Mouse (Mus musculus) embryonic facial prominence, embryonic 12.5 days (tissue): ENCODE measurements around the gene Ddn. TPM values are rescaled to one million over a fixed set of nuclear protein-coding genes. Genes with fewer than 3 reads are reported as not detected.
A peak's percentile ranks its signal among the peaks of the same experiment; 100 is the strongest.

Source experiments
- ATAC-seq: fragments of 200-750 bp; cut with Nextera tagmentation; 2 replicates; pipeline ENCODE4 v1.8.0; 2017; ENCODE audit not compliant: insufficient number of reproducible peaks, insufficient read depth, low FRiP score, low TSS enrichment
- H3K27ac ChIP-seq: fragments of 300-500 bp; sonication (generic); 2 replicates; pipeline ENCODE4 v1.5.1; 2016; ENCODE audit warnings: mild to moderate bottlenecking
- H3K27me3 ChIP-seq: fragments of 300-500 bp; sonication (generic); 2 replicates; pipeline ENCODE4 v1.6.1; 2016; ENCODE audit warnings: mild to moderate bottlenecking, moderate library complexity
- H3K36me3 ChIP-seq: fragments of 300-500 bp; sonication (generic); 2 replicates; pipeline ENCODE4 v1.6.1; 2016; ENCODE audit warnings: mild to moderate bottlenecking
- H3K4me1 ChIP-seq: fragments of 300-500 bp; sonication (generic); 2 replicates; pipeline ENCODE4 v1.6.1; 2016
- H3K4me2 ChIP-seq: fragments of 300-500 bp; sonication (generic); replicated peaks from 2 replicates; pipeline ENCODE4 v1.6.1; 2016; ENCODE audit warnings: mild to moderate bottlenecking, moderate library complexity
- H3K4me3 ChIP-seq: fragments of 300-500 bp; sonication (generic); 2 replicates; pipeline ENCODE4 v1.5.1; 2016; ENCODE audit warnings: mild to moderate bottlenecking
- H3K9ac ChIP-seq: fragments of 300-500 bp; sonication (generic); 2 replicates; pipeline ENCODE4 v1.6.1; 2016; ENCODE audit warnings: mild to moderate bottlenecking, moderate library complexity
- H3K9me3 ChIP-seq: fragments of 300-500 bp; sonication (generic); 2 replicates; pipeline ENCODE4 v1.6.1; 2016; ENCODE audit warnings: mild to moderate bottlenecking, moderate library complexity
- WGBS: fragments of 180-500 bp; shearing (Covaris S2); methylation state at CpG from one replicate; pipeline ENCODE4 v1.1.7; 2016; 5-methylcytosine and 5-hydroxymethylcytosine counted together
- polyA plus RNA-seq: library from polyadenylated mRNA; unstranded; fragments of >200 nt; fragmentation: Nextera tagmentation; extraction: Ambion mirVana; gene quantifications from 2 replicates; pipeline ENCODE4 v1.2.1, GENCODE M21; 2016

Gene Ddn
- polyA plus RNA-seq, 1 experiment from 2014 or later: 0.04 TPM

DNA sequence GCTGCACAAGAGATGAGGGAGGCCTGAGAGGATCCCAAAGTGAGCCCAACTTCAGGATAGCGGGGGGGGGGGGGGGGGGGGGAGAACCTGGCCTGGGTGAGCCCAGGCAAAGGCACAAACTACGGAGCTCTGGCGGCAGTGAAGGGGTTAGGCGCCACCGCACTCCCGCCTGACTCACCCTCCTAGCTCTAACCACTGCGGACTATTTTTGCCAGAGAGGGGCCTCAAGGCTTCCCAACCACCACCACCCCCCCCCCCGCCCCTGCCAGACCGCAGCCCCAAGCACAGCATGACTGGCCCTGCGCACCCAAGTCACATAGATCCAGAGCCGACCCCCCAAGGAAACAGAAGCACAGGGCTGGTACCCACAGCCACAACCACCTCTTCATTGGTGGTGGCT is 30.5 kb downstream of the Ddn start:
- ATAC-seq: no peak
- Histone ChIP-seq H3K27me3 (peaks cover 89% of the 10 kb centered on the region), H3K4me2 (no peak overlapping the region), H3K27ac (no peak overlapping the region), H3K4me1 (peaks cover 28% of the 10 kb centered on the region), H3K9ac (no peak overlapping the region), H3K36me3 (no peaks in the 10 kb centered on the region), H3K4me3 (no peak overlapping the region), H3K9me3 (no peaks in the 10 kb centered on the region)
- 0% methylated on average over 8 of the region's 11 CpGs for WGBS

DNA sequence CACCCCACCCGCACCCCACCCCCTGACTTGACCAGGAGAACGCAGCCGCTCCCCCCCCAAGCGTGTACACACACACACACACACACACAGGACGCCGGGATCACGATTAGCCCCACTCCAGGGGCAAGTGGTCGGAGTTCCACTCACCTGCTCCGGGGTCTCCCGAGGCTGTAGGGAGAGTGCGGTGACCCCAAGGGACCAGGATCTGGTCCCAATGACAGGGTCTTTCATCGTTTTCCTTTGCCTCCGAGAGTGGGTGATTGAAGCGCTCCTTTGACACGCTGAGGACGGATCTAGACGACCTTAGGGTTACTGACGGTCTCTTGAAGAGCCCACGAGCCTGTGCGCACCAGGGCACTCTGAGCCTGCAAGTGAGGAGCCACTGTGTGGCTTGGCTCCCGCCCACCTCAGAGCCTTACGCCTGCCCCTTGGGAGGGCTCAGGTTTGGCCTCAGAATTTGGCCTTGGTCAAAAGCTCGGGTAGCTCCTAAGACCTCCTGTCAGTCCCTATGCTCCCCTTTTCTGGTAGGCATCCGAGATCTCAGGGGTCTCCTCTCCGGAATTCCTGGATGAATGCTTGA is 31.0 kb downstream of the Ddn start:
- no peaks in the 10 kb centered on the region for H3K9me3 ChIP-seq
- peaks cover 93% of the 10 kb centered on the region for H3K27me3 ChIP-seq
- H3K36me3 ChIP-seq: no peaks in the 10 kb centered on the region
- H3K4me2 ChIP-seq: peak overlapping the region; percentile 41
- WGBS: 1% methylated on average over 25 of the region's 25 CpGs
- peak overlapping the region; percentile 27 for H3K4me3 ChIP-seq
- ATAC-seq: no peak
- no peak overlapping the region for H3K9ac ChIP-seq
- H3K27ac ChIP-seq: no peak overlapping the region
- H3K4me1 ChIP-seq: peaks cover 28% of the 10 kb centered on the region

DNA sequence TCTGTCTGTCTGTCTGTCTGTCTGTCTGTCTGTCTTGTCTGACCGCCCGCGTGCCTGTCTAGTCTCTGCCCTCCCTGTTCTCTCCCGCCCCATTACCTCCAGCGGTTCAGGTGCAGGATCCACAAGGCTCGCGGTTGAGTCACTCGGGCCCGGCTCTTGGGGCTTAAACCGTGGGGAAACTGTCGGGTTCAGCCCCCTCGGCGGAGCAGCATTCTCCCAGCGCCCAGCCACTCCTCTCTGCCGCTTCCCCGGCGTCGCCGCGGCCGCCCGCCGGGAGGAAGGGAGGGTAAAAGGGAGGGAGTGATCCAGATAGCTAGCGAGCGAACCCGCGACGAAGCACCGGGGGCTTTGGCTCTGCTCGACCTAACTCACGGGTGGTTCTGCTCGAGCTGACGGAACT is 31.5 kb downstream of the Ddn start, which contains the start of gene Wnt10b:
Gene Wnt10b (minus strand): TSS at position 389 of the 400 bp plus-strand sequence.
- no peak for ATAC-seq
- H3K36me3 ChIP-seq: no peaks in the 10 kb centered on the region
- peaks cover 31% of the 10 kb centered on the region for H3K4me1 ChIP-seq
- WGBS: 1% methylated on average over 33 of the region's 33 CpGs
- peak within 1 kb of the TSS; percentile 41 for H3K4me2 ChIP-seq
- peak within 1 kb of the TSS; percentile 27 for H3K4me3 ChIP-seq
- no peaks in the 10 kb centered on the region for H3K9me3 ChIP-seq
- peaks cover 98% of the 10 kb centered on the region for H3K27me3 ChIP-seq
- no peak within 1 kb of the TSS for H3K27ac ChIP-seq
- H3K9ac ChIP-seq: peak within 1 kb of the TSS; percentile 25; the same call in 1 of the 2 replicates

DNA sequence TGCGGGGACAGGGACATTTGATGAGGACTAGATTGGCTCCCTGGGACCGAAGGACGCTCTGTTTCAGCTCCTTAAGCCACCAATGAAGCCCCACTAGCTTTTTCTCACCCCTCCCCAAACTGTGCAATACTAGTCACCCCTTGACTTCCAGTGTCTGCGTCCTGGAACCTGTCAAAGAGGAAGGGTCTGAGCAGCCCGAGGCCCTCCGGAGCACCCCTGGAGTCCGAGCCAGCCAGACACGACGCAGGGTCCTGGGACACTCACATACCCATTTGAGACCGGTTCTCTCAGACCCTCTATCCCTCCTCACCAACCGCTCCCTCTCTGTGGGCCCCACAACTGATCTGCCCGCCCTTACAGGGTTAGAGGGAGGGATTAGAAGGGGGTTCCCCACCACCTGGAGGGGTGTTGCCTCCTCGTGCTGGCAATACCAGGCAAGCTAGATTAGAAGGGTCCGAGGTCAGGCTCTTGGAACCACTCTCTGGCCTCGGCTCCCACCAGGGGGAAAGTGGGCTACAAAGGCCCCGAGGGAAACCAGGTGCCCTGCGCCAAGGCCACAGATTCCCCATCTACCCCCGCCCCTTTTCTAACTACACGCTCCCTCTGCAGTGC is 32.2 kb downstream of the Ddn start:
- Histone ChIP-seq H3K27me3 (peaks cover 98% of the 10 kb centered on the region), H3K27ac (no peak overlapping the region), H3K4me1 (peaks cover 37% of the 10 kb centered on the region), H3K9me3 (no peaks in the 10 kb centered on the region), H3K4me3 (peak overlapping the region; percentile 27), H3K36me3 (no peaks in the 10 kb centered on the region), H3K4me2 (peak overlapping the region; percentile 41), H3K9ac (peak overlapping the region; percentile 25; the same call in 1 of the 2 replicates)
- WGBS: 2% methylated on average over 19 of the region's 19 CpGs
- ATAC-seq: no peak

DNA sequence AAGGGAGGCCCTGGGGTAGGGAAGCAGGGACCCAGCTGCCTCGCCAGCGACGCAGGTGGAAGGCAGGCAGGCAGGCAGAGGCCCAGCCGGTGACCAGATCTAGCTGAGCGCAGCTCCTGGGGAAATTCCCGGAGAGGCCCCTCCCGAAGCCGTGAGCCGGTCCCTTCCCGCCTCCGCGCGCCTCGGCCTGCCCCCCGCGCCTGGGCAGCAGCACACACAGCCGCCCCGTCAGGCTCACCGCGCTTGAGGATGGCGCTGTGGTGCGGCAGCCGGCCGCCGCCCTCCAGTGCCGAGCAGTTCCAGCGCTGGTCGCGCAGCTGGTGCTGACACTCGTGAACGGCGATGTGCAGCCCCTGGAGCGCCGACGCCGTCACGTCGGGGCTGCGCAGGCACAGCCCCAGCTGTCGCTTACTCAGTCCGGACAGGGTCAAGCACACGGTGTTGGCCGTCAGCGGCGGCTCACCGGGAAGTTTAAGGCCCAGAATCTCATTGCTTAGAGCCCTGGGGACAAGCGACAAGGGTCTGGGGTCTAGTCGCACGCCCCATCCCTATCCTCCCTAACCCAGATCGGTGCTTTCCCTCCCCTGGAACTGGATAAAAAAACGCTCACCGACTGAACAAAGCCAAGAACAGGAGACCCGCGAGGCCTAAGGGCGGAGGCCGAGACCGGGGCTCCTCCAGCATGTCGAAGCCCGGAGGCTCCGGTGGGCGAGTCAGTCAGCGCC is 32.8 kb downstream of the Ddn start:
- H3K27ac ChIP-seq: no peak overlapping the region

DNA sequence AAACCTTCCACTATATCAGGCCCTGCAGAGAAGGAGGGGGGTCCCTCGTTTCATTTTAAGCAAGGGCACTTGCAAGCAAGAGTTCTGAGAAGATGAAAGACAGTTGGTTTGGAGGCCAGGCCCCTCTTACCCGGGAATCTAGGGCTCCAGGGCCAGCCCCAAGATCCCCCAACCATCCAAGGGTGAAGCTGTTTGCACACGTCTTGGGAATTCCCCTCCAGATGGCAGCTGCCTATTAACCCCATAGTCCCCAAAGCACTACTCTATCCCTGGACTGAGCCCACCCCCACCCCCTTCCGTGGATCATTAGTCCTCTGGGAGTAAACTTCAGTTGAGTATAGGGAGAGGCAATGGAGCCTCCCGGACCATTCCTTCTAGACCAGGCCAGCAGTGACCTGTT is 33.8 kb downstream of the Ddn start:
- H3K27ac ChIP-seq: no peak overlapping the region
- 3% methylated on average over 5 of the region's 5 CpGs for WGBS
- no peaks in the 10 kb centered on the region for H3K36me3 ChIP-seq
- no peaks in the 10 kb centered on the region for H3K9me3 ChIP-seq
- H3K4me3 ChIP-seq: no peak overlapping the region
- no peak overlapping the region for H3K9ac ChIP-seq
- H3K27me3 ChIP-seq: peaks cover 97% of the 10 kb centered on the region
- peaks cover 38% of the 10 kb centered on the region for H3K4me1 ChIP-seq
- no peak for ATAC-seq
- no peak overlapping the region for H3K4me2 ChIP-seq

More for the DNA sequence above, 32.8 kb downstream of the Ddn start:
- Histone ChIP-seq H3K9ac (peak overlapping the region; percentile 25; the same call in 1 of the 2 replicates), H3K36me3 (no peaks in the 10 kb centered on the region), H3K4me2 (peak overlapping the region; percentile 37), H3K4me1 (peaks cover 38% of the 10 kb centered on the region), H3K27me3 (peaks cover 97% of the 10 kb centered on the region), H3K4me3 (peak overlapping the region; percentile 27), H3K9me3 (no peaks in the 10 kb centered on the region)
- peak; percentile 59; the same call in 1 of the 2 replicates for ATAC-seq
- WGBS: 1% methylated on average over 62 of the region's 62 CpGs

DNA sequence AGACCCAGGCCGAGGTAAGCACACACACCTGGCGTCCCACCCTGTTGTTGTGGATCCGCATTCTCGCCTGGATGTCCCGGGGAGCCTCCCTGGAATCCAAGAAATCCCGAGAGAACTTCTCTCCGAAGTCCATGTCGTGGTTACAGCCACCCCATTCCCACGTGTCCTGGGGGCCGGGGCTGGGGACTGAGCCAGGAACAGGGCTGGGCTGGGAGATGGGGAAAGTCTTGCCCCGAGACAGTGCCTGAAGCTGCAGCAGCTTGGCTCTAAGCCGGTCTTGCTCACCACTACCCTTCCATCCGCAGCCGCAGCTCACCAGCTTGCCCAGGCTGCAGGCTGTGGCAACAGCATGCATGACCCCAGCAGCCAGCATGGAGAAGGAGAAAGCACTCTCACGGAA is 35.2 kb downstream of the Ddn start:
- ATAC-seq: no peak
- Histone ChIP-seq H3K9me3 (no peaks in the 10 kb centered on the region), H3K4me2 (no peak overlapping the region), H3K36me3 (no peaks in the 10 kb centered on the region), H3K4me1 (peaks cover 34% of the 10 kb centered on the region), H3K9ac (no peak overlapping the region), H3K4me3 (no peak overlapping the region), H3K27me3 (peaks cover 95% of the 10 kb centered on the region), H3K27ac (no peak overlapping the region)
- WGBS: 13% methylated on average over 15 of the region's 15 CpGs

DNA sequence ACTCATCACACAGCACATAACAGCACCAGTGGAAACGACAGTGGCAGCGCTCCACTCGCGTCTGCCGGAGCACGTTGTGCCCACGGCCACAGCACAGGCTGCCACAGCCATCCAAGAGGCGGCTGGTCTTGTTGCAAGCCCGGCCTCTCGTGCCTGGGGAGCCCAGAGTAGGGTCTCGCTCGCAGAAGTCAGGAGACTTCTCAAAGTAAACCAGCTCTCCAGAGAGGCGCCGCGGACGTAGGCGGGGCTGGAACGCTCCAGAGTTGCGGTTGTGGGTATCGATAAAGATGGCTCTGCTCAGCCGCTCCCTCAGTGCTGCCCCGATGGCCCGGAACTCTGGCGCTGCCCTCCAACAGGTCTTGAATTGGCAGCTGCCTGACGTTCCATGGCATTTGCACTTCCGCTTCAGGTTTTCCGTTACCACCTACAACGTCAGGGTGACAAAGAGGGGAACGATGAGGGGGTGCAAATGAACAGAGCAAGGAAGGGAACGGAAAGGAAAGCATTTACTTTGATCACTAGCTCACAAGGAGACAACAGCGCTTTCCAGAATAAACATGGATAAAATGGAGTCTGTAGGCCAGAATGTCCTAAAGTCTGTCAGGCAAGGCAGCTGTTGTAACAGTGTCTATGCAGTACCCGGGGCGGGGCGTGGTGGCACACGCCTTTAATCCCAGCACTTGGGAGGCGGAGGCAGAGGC is 36.6 kb downstream of the Ddn start:
- H3K9ac ChIP-seq: peak overlapping the region; percentile 5; the same call in 1 of the 2 replicates
- WGBS: 3% methylated on average over 36 of the region's 36 CpGs
- no peaks in the 10 kb centered on the region for H3K36me3 ChIP-seq
- no peaks in the 10 kb centered on the region for H3K9me3 ChIP-seq
- H3K27me3 ChIP-seq: peaks cover 89% of the 10 kb centered on the region
- H3K27ac ChIP-seq: no peak overlapping the region
- peak overlapping the region; percentile 53 for H3K4me2 ChIP-seq
- no peak for ATAC-seq
- peak overlapping the region; percentile 35 for H3K4me3 ChIP-seq
- peaks cover 27% of the 10 kb centered on the region for H3K4me1 ChIP-seq

DNA sequence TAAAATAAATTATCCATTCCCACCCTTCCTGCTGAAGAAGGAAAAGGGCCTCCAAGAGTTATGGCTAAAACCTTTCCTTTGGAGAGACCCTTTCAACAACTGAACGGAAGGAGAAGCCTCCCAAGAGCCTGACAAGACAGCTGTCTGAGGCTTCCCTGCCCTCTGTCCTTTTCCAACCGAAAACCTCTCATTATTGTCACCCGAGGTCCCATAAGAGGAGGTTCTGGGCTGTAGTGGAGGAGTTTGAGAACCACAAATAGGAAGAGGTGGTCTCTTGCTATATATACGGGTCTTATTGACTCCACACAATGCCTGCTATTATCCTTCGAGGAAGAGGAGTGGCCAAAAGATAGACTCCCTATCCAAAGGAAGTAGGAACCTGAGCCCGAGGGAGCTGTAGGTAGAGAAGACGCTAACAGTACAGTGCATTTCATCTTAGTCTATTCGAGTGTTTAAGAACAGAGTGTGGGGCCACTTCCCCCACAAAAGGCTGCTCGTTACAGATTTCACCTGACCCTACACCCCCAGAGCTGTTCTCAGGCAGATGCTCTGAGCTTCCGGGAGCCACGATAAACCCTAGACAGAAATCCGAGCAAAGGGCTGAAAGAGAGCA is 37.4 kb downstream of the Ddn start:
- Histone ChIP-seq H3K4me3 (peak overlapping the region; percentile 35), H3K36me3 (no peaks in the 10 kb centered on the region), H3K27me3 (peaks cover 82% of the 10 kb centered on the region), H3K9ac (no peak overlapping the region), H3K27ac (no peak overlapping the region), H3K4me1 (peaks cover 22% of the 10 kb centered on the region), H3K4me2 (peak overlapping the region; percentile 53), H3K9me3 (no peaks in the 10 kb centered on the region)
- ATAC-seq: no peak
- 5% methylated on average over 12 of the region's 12 CpGs for WGBS

DNA sequence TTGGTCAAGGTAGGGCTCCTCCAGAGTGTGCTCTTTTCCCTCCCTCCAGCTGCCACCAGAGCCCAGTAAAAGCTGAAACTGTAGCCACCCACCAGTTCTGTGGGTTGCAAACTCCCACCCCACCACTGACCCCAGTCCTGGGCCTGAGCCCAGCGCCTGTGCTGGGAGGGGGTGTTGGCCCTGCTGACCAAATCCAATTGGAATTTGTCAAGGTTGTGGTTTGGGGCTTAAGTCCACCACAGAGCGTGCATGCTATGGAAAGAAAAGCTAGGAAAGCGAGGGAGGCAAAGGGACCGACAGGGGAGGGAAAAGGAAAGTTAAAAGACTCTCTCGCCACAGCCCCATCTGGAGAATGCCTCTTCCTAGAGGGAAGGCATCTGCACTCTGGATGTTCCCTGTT is 41.0 kb downstream of the Ddn start:
- WGBS: 28% methylated on average over 5 of the region's 5 CpGs
- peaks cover 53% of the 10 kb centered on the region for H3K27me3 ChIP-seq
- H3K4me2 ChIP-seq: no peak overlapping the region
- no peaks in the 10 kb centered on the region for H3K36me3 ChIP-seq
- peaks cover 17% of the 10 kb centered on the region for H3K4me1 ChIP-seq
- no peak overlapping the region for H3K4me3 ChIP-seq
- no peak for ATAC-seq
- H3K9ac ChIP-seq: no peak overlapping the region
- no peaks in the 10 kb centered on the region for H3K9me3 ChIP-seq
- H3K27ac ChIP-seq: no peak overlapping the region

DNA sequence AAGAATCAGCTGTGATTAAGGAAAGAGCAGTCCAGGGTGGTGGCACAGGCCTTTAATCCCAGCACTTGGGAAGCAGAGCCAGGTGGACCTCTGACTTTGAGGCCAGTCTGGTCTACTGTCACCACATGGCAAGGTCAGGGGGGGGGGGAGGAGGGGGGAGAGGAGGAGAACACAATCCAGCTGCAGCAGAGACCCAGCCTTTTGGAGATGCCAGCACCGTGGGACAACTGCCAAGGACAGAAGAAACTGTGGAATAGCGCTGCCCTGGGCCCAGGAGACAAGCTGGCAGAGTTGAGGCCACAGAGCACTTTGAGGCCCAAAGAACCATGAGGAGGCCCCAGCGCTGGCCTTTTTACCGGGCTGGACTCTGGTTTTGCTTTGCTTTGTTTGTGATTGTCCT is 43.4 kb downstream of the Ddn start:
- H3K9me3 ChIP-seq: no peaks in the 10 kb centered on the region
- no peak overlapping the region for H3K4me2 ChIP-seq
- ATAC-seq: no peak
- no peak overlapping the region for H3K9ac ChIP-seq
- no peak overlapping the region for H3K27ac ChIP-seq
- peaks cover 30% of the 10 kb centered on the region for H3K27me3 ChIP-seq
- WGBS: 78% methylated on average over 4 of the region's 4 CpGs
- H3K4me3 ChIP-seq: no peak overlapping the region
- peaks cover 17% of the 10 kb centered on the region for H3K4me1 ChIP-seq
- H3K36me3 ChIP-seq: no peaks in the 10 kb centered on the region
